Mouse (Mus musculus) brain, embryonic 14.5 days (tissue): ENCODE data around the gene Coa4. TPM values are rescaled to one million over a fixed set of nuclear protein-coding genes. Genes with fewer than 3 reads are reported as not detected.

Experiments
- DNase-seq: peaks from one replicate; pipeline ENCODE4 v3.0.0-alpha.2; 2011; ENCODE audit warnings: low read depth
- CTCF ChIP-seq: fragments of 200-500 bp; IDR thresholded peaks from 2 replicates; pipeline ENCODE4 v1.5.1; 2012; ENCODE audit warnings: inconsistent platforms, mild to moderate bottlenecking, moderate library complexity, borderline replicate concordance; ENCODE audit not compliant: insufficient read depth, insufficient read length; ENCODE audit errors: extremely low read depth
- POLR2A ChIP-seq: fragments of 200-500 bp; IDR thresholded peaks from 2 replicates; pipeline ENCODE4 v1.6.1; 2012; ENCODE audit warnings: mild to moderate bottlenecking, inconsistent platforms, borderline replicate concordance; ENCODE audit not compliant: poor library complexity, insufficient read depth, insufficient read length, severe bottlenecking; ENCODE audit errors: extremely low read depth
- polyA plus RNA-seq: library from polyadenylated mRNA; depleted of rRNA; stranded (reverse); fragments of >200 nt; gene quantifications from 2 replicates; pipeline ENCODE4 v1.2.3, GENCODE M21; 2012; rRNA removed

Coa4 gene
- polyA plus RNA-seq, 1 experiment: 14.1 TPM

DNA sequence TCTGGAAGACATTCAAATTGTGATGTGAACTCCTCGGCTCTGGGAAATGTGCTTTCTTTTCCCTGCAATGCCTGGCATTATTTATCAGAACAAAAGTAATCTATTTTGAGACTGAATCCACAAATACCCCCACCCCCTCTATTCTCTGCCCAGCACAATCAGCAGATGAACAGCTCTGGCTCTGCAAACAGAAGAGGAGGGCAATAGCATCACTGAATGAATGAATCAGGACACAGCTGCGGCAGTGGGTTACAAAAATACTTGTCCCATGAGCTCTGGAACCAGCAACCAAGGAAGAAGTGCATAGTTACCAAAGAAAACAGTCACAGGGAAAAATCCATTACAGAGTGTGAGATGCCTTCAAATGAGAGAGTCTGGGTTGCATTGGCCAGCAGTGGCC lies 41.9 kb downstream of the Coa4 start:
- no peak for TF ChIP-seq CTCF
- no peak for TF ChIP-seq POLR2A
- DNase-seq: no peak

DNA sequence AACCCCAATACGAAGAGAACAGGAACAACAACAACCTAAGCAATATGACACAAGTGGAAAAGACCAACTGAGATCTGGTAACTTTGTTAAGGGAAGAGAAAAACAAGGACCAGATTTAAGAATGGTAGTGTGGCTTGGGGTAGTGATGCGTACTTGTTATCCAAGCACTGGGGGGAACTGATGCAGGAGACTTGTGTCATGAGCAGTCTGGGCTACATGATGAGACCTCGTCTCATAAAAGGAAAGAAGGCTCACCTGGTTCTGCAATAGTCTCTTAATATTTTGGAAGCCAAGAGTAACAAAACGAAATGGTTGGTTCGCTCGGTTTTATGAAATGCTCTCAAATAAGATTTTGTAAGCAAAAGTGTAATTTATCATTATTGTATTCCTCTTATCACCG lies 45.4 kb downstream of the Coa4 start:
- no peak for DNase-seq
- no peak for TF ChIP-seq POLR2A
- no peak for TF ChIP-seq CTCF

DNA sequence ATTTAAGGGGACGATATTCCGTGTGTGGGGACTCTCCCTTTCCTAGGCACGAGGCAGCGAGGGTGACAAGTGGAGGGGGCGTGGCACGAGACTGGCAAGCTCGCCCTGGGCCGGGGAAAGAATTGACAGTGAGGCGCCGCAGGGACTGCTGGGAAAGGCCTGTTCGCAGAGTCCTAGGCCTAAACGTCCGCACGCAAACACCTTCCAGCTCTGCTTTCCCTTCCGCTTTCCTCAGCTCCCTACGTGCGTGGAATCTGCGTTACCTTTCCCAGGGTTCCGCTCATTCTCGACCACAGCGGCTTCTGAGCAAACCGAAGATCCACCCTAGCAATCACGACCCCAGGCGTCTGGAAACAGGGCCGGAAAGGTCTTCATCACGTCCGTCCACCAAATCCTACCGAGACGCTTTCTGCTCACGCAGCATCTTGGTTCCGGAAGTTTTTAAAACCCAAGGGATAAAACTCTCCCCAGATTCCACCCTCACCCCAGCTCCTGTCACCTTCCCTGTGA lies 45.9 kb downstream of the Coa4 start:
- DNase-seq: peak; percentile 97

DNA sequence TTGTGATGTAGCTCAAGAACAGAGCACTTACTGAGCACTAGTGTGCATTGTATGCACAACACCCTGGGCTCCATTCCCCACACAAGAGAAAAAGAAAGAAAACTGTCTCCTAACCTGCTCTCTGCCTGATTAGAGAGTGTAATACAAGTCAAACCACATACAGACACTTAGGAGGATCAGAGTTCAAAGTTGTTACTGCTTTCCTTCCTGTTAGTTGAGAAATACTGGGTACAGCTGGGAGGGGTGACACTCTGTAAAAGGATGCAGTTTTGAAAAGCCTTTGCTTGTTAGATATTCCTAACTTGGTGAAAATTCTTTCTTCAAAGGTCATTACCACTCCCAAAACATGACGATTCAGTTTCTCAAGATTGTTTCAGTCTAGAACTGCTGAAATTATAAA lies 52.9 kb downstream of the Coa4 start:
- TF ChIP-seq CTCF (no peak), POLR2A (no peak)
- no peak for DNase-seq

More for the DNA sequence above, 45.9 kb downstream of the Coa4 start:
- TF ChIP-seq CTCF: no peak
- TF ChIP-seq POLR2A: peak; percentile 43; the same call in 1 of the 2 replicates

Other genes with a start within 250 kb of the Coa4 start
- 38.3 and 40.3 TPM in 2 replicates for gene C2cd3, start 164.8 kb upstream of the Coa4 start, polyA plus RNA-seq
- 184 and 224 TPM in 2 replicates for gene Ppme1, start 164.8 kb upstream of the Coa4 start, polyA plus RNA-seq
- 0.03 TPM in 1 of 2 replicates, not detected in the other for gene Ucp3, start 64.1 kb upstream of the Coa4 start, polyA plus RNA-seq
- gene Ucp2, start 43.7 kb upstream of the Coa4 start, polyA plus RNA-seq: 44.7 and 53.9 TPM in 2 replicates
- gene Dnajb13, start 22.1 kb upstream of the Coa4 start, polyA plus RNA-seq: 4.6 and 7.0 TPM in 2 replicates
- 137 and 166 TPM in 2 replicates for gene Rab6a, start 70.3 kb downstream of the Coa4 start, polyA plus RNA-seq
- 36.9 and 41.1 TPM in 2 replicates for gene Mrpl48, start 71.2 kb downstream of the Coa4 start, polyA plus RNA-seq
- gene Plekhb1, start 125.3 kb downstream of the Coa4 start, polyA plus RNA-seq: 7.0 and 9.7 TPM in 2 replicates
- 150 and 158 TPM in 2 replicates for gene Fam168a, start 169.6 kb downstream of the Coa4 start, polyA plus RNA-seq